Mouse (Mus musculus): ENCODE measurements at regions not wholly inside any gene's neighbourhood (a gene's known extent, or its start where the extent isn't known, plus 50 kb on each side); places are given as distances from the start of the nearest gene placed in this dataset.

DNA sequence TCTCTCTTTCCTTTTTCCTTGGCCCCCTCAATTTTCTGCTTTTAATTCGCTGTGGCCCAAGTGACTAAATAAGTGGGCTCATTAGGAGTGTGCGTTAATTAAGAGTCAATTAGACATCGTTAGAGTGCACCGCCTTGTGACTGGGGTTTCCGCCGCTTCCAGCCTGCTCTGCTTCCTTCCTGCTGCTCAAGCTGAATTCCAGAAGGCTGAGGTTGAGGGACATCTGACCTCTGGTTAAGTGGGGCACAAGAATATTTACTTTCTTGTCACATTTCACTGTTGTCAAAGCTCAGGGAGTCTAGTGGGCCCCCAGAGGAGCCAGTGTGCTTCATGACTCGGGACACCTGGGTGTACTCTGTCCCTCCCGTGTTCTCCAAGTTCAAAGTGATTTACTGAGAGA lies 323.1 kb upstream of the Npvf start:
- peak; percentile 9 for DNase-seq (ENCODE audit: extremely low read depth, low read depth, low spot score)
- Histone ChIP-seq H3K4me1 (ENCODE audit: control insufficient read depth, insufficient read depth, low read length) (peaks cover 3% of the 10 kb centered on the region; the same call in 1 of the 2 replicates), H3K4me3 (ENCODE audit: insufficient read depth, low read depth, low read length) (no peak overlapping the region), H3K79me2 (ENCODE audit: control insufficient read depth, insufficient read depth, low read length) (no peaks in the 10 kb centered on the region), H3K27ac (replicated peaks; ENCODE audit: insufficient read depth, low read depth, low read length) (peak overlapping the region; percentile 31; the same call in 1 of the 2 replicates), H3K9ac (ENCODE audit: low read depth, low read length) (no peak overlapping the region), H3K27me3 (ENCODE audit: control insufficient read depth, insufficient read depth, low read length) (no peaks in the 10 kb centered on the region), H3K36me3 (ENCODE audit: control insufficient read depth, insufficient read depth, low read length) (no peaks in the 10 kb centered on the region)
- WGBS, result 41% methylated on average over 8 of the region's 8 CpGs
- no peak for TF ChIP-seq CTCF (IDR thresholded peaks at IDR 0.05; ENCODE audit: low read depth, low read length)
- TF ChIP-seq POLR2A (IDR thresholded peaks at IDR 0.05; ENCODE audit: extremely low read depth, insufficient read depth, low read length), result no peak

DNA sequence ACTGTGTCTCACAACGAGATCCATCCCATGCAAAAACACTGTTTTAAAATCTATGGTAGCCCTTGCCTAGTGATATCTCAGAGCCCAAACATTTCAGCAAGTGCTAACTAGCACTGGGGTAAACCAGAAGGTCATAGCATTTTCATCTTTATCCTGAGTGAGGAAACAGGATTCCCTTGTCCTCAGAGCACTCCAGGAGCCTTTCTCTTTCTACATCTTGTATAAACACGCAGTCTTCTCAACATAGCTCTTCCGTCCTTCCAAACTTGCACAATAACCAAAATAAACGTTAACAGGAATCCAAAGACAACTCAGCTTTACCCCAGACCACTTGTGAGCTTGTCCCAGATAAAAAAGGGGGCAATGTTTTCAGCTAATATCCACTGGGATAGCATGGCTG lies 323.8 kb upstream of the Npvf start:
- H3K27ac ChIP-seq (replicated peaks; ENCODE audit: insufficient read depth, low read depth, low read length), result peak overlapping the region; percentile 31; the same call in 1 of the 2 replicates
- H3K9ac ChIP-seq (ENCODE audit: low read depth, low read length), result no peak overlapping the region
- peak; percentile 3 for DNase-seq (ENCODE audit: extremely low read depth, low read depth, low spot score)
- no peak for TF ChIP-seq POLR2A (IDR thresholded peaks at IDR 0.05; ENCODE audit: extremely low read depth, insufficient read depth, low read length)
- WGBS, result 41% methylated on average over 4 of the region's 4 CpGs
- H3K4me3 ChIP-seq (ENCODE audit: insufficient read depth, low read depth, low read length), result no peak overlapping the region
- H3K36me3 ChIP-seq (ENCODE audit: control insufficient read depth, insufficient read depth, low read length), result no peaks in the 10 kb centered on the region
- H3K27me3 ChIP-seq (ENCODE audit: control insufficient read depth, insufficient read depth, low read length), result no peaks in the 10 kb centered on the region
- no peaks in the 10 kb centered on the region for H3K79me2 ChIP-seq (ENCODE audit: control insufficient read depth, insufficient read depth, low read length)
- peaks cover 3% of the 10 kb centered on the region; the same call in 1 of the 2 replicates for H3K4me1 ChIP-seq (ENCODE audit: control insufficient read depth, insufficient read depth, low read length)

DNA sequence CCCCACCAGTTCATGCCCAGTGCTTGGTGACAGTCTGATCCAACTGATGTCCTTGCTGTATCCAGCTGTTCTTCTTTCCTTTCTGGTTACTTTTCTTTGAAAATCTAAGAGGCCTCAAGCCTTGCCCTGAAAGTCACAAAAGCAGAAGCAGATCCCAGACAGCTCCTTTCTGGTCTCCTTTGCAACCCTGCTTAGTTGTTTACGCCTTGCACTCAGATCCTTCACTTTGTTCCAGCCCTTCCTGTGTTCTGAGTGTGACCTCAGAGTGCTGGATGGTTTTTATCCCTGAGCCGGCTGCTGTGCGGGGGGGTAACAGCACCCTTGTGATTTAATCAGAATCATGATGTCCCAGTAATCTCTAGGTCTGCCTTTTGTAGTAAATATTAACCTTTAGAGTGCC lies 324.3 kb upstream of the Npvf start:
- H3K4me3 ChIP-seq (ENCODE audit: insufficient read depth, low read depth, low read length), result no peak overlapping the region
- no peak overlapping the region for H3K9ac ChIP-seq (ENCODE audit: low read depth, low read length)
- H3K36me3 ChIP-seq (ENCODE audit: control insufficient read depth, insufficient read depth, low read length), result no peaks in the 10 kb centered on the region
- peak overlapping the region; percentile 55; the same call in 1 of the 2 replicates for H3K27ac ChIP-seq (replicated peaks; ENCODE audit: insufficient read depth, low read depth, low read length)
- 55% methylated on average over 3 of the region's 3 CpGs for WGBS
- no peak for TF ChIP-seq CTCF (IDR thresholded peaks at IDR 0.05; ENCODE audit: low read depth, low read length)
- no peak for TF ChIP-seq POLR2A (IDR thresholded peaks at IDR 0.05; ENCODE audit: extremely low read depth, insufficient read depth, low read length)
- peak; percentile 33 for DNase-seq (ENCODE audit: extremely low read depth, low read depth, low spot score)
- H3K4me1 ChIP-seq (ENCODE audit: control insufficient read depth, insufficient read depth, low read length), result peaks cover 3% of the 10 kb centered on the region; the same call in 1 of the 2 replicates
- no peaks in the 10 kb centered on the region for H3K27me3 ChIP-seq (ENCODE audit: control insufficient read depth, insufficient read depth, low read length)
- H3K79me2 ChIP-seq (ENCODE audit: control insufficient read depth, insufficient read depth, low read length), result no peaks in the 10 kb centered on the region

DNA sequence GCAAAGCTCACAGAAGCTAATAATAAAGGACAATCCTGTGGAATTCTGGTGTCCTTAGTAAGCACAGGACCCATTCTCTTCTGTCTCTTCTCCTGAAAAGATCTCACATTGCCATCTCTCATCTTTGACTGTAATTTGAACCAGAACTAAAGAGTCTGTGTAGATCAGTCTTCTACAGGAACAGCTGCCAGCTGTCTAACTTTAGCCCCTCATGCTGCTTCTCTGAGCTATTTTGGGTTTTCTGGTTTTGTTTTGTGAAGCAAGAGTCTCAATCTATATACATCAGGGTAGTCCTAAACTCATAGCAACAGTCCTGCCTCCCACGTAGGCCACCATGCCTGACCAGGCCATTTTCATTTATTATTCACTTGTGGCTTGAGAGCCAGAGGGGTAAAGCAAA lies 325.5 kb upstream of the Npvf start:
- H3K27ac ChIP-seq (replicated peaks; ENCODE audit: insufficient read depth, low read depth, low read length), result no peak overlapping the region
- peaks cover 3% of the 10 kb centered on the region; the same call in 1 of the 2 replicates for H3K4me1 ChIP-seq (ENCODE audit: control insufficient read depth, insufficient read depth, low read length)
- H3K79me2 ChIP-seq (ENCODE audit: control insufficient read depth, insufficient read depth, low read length), result no peaks in the 10 kb centered on the region
- no peaks in the 10 kb centered on the region for H3K36me3 ChIP-seq (ENCODE audit: control insufficient read depth, insufficient read depth, low read length)
- TF ChIP-seq POLR2A (IDR thresholded peaks at IDR 0.05; ENCODE audit: extremely low read depth, insufficient read depth, low read length) (no peak), CTCF (IDR thresholded peaks at IDR 0.05; ENCODE audit: low read depth, low read length) (no peak)
- no peaks in the 10 kb centered on the region for H3K27me3 ChIP-seq (ENCODE audit: control insufficient read depth, insufficient read depth, low read length)
- WGBS, result 82% methylated on average over 1 of the region's 1 CpGs
- no peak overlapping the region for H3K4me3 ChIP-seq (ENCODE audit: insufficient read depth, low read depth, low read length)
- no peak for DNase-seq (ENCODE audit: extremely low read depth, low read depth, low spot score)
- H3K9ac ChIP-seq (ENCODE audit: low read depth, low read length), result no peak overlapping the region

DNA sequence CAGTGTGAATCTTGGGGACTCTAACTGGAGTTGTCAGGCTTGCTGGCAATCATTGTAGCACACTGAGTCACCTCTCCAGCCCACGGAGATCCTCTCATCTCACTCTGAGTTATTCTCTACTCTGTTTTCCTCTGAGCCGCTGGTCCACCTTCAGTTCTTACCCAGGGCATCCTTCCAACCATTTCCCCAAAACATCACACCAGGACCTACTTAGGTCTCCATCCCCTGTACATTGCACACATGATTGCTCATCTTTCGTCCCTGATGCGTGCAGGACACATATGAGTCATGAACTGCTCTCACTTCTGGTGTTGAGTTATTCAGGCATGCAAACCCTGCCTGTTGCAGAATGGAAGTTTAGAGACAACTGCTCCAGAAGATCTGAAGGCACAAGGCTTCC lies 326.1 kb upstream of the Npvf start:
- no peaks in the 10 kb centered on the region for H3K27me3 ChIP-seq (ENCODE audit: control insufficient read depth, insufficient read depth, low read length)
- no peak overlapping the region for H3K4me3 ChIP-seq (ENCODE audit: insufficient read depth, low read depth, low read length)
- H3K4me1 ChIP-seq (ENCODE audit: control insufficient read depth, insufficient read depth, low read length), result peaks cover 3% of the 10 kb centered on the region; the same call in 1 of the 2 replicates
- H3K27ac ChIP-seq (replicated peaks; ENCODE audit: insufficient read depth, low read depth, low read length), result no peak overlapping the region
- WGBS, result 88% methylated on average over 4 of the region's 4 CpGs
- TF ChIP-seq CTCF (IDR thresholded peaks at IDR 0.05; ENCODE audit: low read depth, low read length), result no peak
- no peak for TF ChIP-seq POLR2A (IDR thresholded peaks at IDR 0.05; ENCODE audit: extremely low read depth, insufficient read depth, low read length)
- no peaks in the 10 kb centered on the region for H3K36me3 ChIP-seq (ENCODE audit: control insufficient read depth, insufficient read depth, low read length)
- DNase-seq (ENCODE audit: extremely low read depth, low read depth, low spot score), result no peak
- H3K79me2 ChIP-seq (ENCODE audit: control insufficient read depth, insufficient read depth, low read length), result no peaks in the 10 kb centered on the region
- no peak overlapping the region for H3K9ac ChIP-seq (ENCODE audit: low read depth, low read length)

DNA sequence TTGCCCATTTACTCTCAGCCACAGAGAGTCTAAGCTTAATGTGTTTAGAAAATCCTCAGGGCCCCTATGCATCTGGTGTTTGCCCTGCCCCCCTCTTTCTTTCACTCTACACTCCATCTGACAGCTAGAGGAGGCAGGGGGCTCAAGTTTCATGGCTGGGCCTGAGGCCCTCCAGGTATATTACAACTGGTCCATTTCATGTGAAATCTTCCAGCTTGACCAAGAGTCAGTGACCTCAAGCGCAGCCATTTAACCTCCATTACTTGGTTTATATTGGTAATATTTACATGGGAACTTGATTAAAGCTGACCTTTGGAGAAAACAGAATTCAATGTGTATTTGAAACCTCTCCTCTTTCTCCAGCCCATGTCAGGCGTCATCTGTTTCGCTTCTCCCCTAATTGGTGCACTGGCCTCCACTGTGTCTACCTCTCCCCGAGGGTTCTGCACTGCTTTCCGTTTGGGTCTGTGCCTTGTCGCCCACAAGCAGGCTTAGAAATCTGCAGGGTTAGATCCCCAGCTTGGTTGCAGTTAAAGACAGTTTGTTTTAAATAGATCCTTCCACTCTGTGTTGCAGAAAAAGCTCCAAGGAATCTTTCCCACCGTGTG lies 327.6 kb upstream of the Npvf start:
- Histone ChIP-seq H3K27me3 (ENCODE audit: control insufficient read depth, insufficient read depth, low read length) (no peaks in the 10 kb centered on the region), H3K79me2 (ENCODE audit: control insufficient read depth, insufficient read depth, low read length) (no peaks in the 10 kb centered on the region), H3K4me3 (ENCODE audit: insufficient read depth, low read depth, low read length) (no peak overlapping the region), H3K36me3 (ENCODE audit: control insufficient read depth, insufficient read depth, low read length) (no peaks in the 10 kb centered on the region), H3K4me1 (ENCODE audit: control insufficient read depth, insufficient read depth, low read length) (peaks cover 3% of the 10 kb centered on the region; the same call in 1 of the 2 replicates), H3K27ac (replicated peaks; ENCODE audit: insufficient read depth, low read depth, low read length) (no peak overlapping the region; the same call in 1 of the 2 replicates), H3K9ac (ENCODE audit: low read depth, low read length) (no peak overlapping the region)
- DNase-seq (ENCODE audit: extremely low read depth, low read depth, low spot score), result peak; percentile 30
- no peak for TF ChIP-seq POLR2A (IDR thresholded peaks at IDR 0.05; ENCODE audit: extremely low read depth, insufficient read depth, low read length)
- TF ChIP-seq CTCF (IDR thresholded peaks at IDR 0.05; ENCODE audit: low read depth, low read length), result no peak
- 73% methylated on average over 7 of the region's 7 CpGs for WGBS
